In the genomic region with DNA sequence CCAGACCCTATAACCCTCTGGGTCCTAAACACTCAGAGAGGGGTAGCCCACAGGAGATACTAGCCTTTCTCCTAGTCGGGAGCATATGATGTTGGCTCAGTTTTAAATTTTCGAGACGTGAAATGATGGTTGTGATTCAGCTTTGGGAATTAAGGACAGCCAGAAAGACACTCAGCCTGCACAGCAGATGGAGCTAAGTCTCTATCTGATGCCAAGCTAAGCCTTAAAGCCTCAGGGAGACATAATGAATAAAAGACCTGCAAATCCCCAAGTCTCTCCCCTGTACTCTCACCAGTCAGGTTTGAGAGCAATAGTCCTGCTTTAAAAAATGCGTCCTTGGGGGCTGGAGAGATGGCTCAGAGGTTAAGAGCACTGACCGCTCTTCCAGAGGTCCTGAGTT, we compare ENCODE assay signal across 17 mouse cellular contexts.
DNase-seq lines count a peak whose midpoint lies in the region; ATAC-seq and TF ChIP-seq lines count a peak whose summit lies in the region.
"Had no signal": no experiment of that assay in that cellular context is flagged by ENCODE, and none has a peak within 500 bp of the region (broad histone marks: within the 10 kb centered on the region; RNA-seq: fewer than 3 reads in every experiment).

No protein-coding gene starts in this region.

- no peak overlapping the region for H3K4me2 ChIP-seq in lung, embryonic 14.5 days
- H3K4me2 ChIP-seq: heart, embryonic 11.5 days; intestine, embryonic 15.5 days; stomach, embryonic 15.5 days had no signal

- no peaks in the 10 kb centered on the region for H3K9me3 ChIP-seq in heart, embryonic 10.5 days
- H3K9me3 ChIP-seq in lung, embryonic 14.5 days (ENCODE audit: low read depth, low read length): no peaks in the 10 kb centered on the region
- H3K9me3 ChIP-seq: hindbrain, embryonic 10.5 days; intestine, embryonic 15.5 days; midbrain, embryonic 10.5 days; stomach, embryonic 15.5 days had no signal

- no peak overlapping the region for H3K9ac ChIP-seq in lung, embryonic 14.5 days
- H3K9ac ChIP-seq: intestine, embryonic 15.5 days; stomach, embryonic 15.5 days had no signal

- intact Hi-C loops in heart, postnatal 14 days (cut with DNase I): loop anchor here (10.0 kb wide), 2 partner anchors 139 to 199 kb away; a partner anchor contains a TSS

- DNase-seq in cerebellum, postnatal 10 days: peak; percentile 33 to 38
- no peak for DNase-seq in cerebellum, adult 11-12 months
- no peak for DNase-seq in heart, embryonic 10.5 days (ENCODE audit: low spot score)
- no peak for DNase-seq in heart, postnatal 14 days
- DNase-seq in lung, embryonic 14.5 days: peak; percentile 51
- DNase-seq in lung, adult 2 months: no peak
- DNase-seq in urinary bladder, postnatal 36 days (ENCODE audit: low spot score in 2 of 2): no peak
- DNase-seq: adrenal gland, postnatal 14 days; kidney, postnatal 4 days; thymus, postnatal 4 days had no signal

- H3K4me3 ChIP-seq in heart, embryonic 10.5 days: no peak overlapping the region
- H3K4me3 ChIP-seq in lung, embryonic 14.5 days (ENCODE audit: low read depth, low read length): no peak overlapping the region
- H3K4me3 ChIP-seq in lung, adult 2 months (replicated peaks; ENCODE audit: extremely low read depth, low read depth, low read length): no peak overlapping the region
- H3K4me3 ChIP-seq in cortical plate, adult 2 months (ENCODE audit: insufficient read depth, low read length): no peak overlapping the region
- H3K4me3 ChIP-seq: erythroblast, embryonic 14.5 days; hindbrain, embryonic 10.5 days; intestine, embryonic 15.5 days; midbrain, embryonic 10.5 days; stomach, embryonic 15.5 days had no signal

- peaks cover 28% of the 10 kb centered on the region for H3K4me1 ChIP-seq in heart, embryonic 10.5 days
- H3K4me1 ChIP-seq in lung, embryonic 14.5 days (ENCODE audit: insufficient read depth): peaks cover 4% of the 10 kb centered on the region; the same call in 1 of the 2 replicates
- H3K4me1 ChIP-seq in lung, adult 2 months (ENCODE audit: control insufficient read depth, insufficient read depth, low read length): 0 out of 2 replicates have a peak, but pooled peaks cover 3% of the 10 kb centered on the region
- peaks cover 3% of the 10 kb centered on the region; the same call in 1 of the 2 replicates for H3K4me1 ChIP-seq in cortical plate, adult 2 months (ENCODE audit: control insufficient read depth, insufficient read depth, low read length)

- no peak for TF ChIP-seq POLR2A in lung, adult 2 months (IDR thresholded peaks at IDR 0.05; ENCODE audit: borderline replicate concordance, extremely low read depth, low read depth, low read length)
- TF ChIP-seq POLR2A in cortical plate, adult 2 months (IDR thresholded peaks at IDR 0.05; ENCODE audit: extremely low read depth, insufficient read depth, low read length): no peak

- no peaks in the 10 kb centered on the region for H3K36me3 ChIP-seq in heart, embryonic 10.5 days
- no peaks in the 10 kb centered on the region for H3K36me3 ChIP-seq in lung, embryonic 14.5 days (ENCODE audit: insufficient read depth)
- H3K36me3 ChIP-seq: hindbrain, embryonic 10.5 days; intestine, embryonic 15.5 days; midbrain, embryonic 10.5 days; stomach, embryonic 15.5 days had no signal

- 0 out of 2 replicates have a peak overlapping the region, but pooled peaks have one; percentile 7 for H3K27ac ChIP-seq in heart, embryonic 10.5 days
- no peak overlapping the region for H3K27ac ChIP-seq in lung, embryonic 14.5 days (ENCODE audit: low read depth)
- no peak overlapping the region for H3K27ac ChIP-seq in cortical plate, adult 2 months (ENCODE audit: insufficient read depth, low read length)
- H3K27ac ChIP-seq: hindbrain, embryonic 10.5 days; intestine, embryonic 15.5 days; midbrain, embryonic 10.5 days; stomach, embryonic 15.5 days had no signal

- ATAC-seq in lung, embryonic 14.5 days (ENCODE audit: insufficient read depth): no peak
- ATAC-seq: intestine, embryonic 15.5 days had no signal

- 75% methylated on average over 5 of the region's 5 CpGs for WGBS in heart, embryonic 10.5 days
- 61% methylated on average over 5 of the region's 5 CpGs for WGBS in lung, embryonic 14.5 days
- WGBS in lung, adult 2 months: 66% methylated on average over 5 of the region's 5 CpGs

- TF ChIP-seq CTCF in lung, embryonic 14.5 days (IDR thresholded peaks at IDR 0.05; ENCODE audit: low read depth): peak; percentile 42
- no peak for TF ChIP-seq CTCF in lung, adult 2 months (IDR thresholded peaks at IDR 0.05; ENCODE audit: insufficient read depth, low read length)
- peak; percentile 64 for TF ChIP-seq CTCF in cortical plate, adult 2 months (IDR thresholded peaks at IDR 0.05; ENCODE audit: extremely low read depth, insufficient read depth, low read length)

- H3K27me3 ChIP-seq in heart, embryonic 10.5 days (ENCODE audit: insufficient read depth, poor library complexity, severe bottlenecking): no peaks in the 10 kb centered on the region
- no peaks in the 10 kb centered on the region for H3K27me3 ChIP-seq in lung, embryonic 14.5 days (ENCODE audit: insufficient read depth, low read length)
- H3K27me3 ChIP-seq: intestine, embryonic 15.5 days; stomach, embryonic 15.5 days had no signal

Comparison
In these comparisons a context has a peak if more than half of its experiments do, and no peak if none do; other contexts are left out.
1. DNase-seq: peak in cerebellum, postnatal 10 days (2 of 2) and lung, embryonic 14.5 days (single experiment); none in cerebellum, adult 11-12 months (single experiment), heart, embryonic 10.5 days (single experiment), heart, postnatal 14 days (0 of 2), lung, adult 2 months (single experiment) and urinary bladder, postnatal 36 days (0 of 2).